Mouse (Mus musculus): ENCODE data around the gene Npr3. TPM values are rescaled to one million over a fixed set of nuclear protein-coding genes. Genes with fewer than 3 reads are reported as not detected.

Npr3 gene
- polyA plus RNA-seq, 1 experiment from 2014 or later, result 1.4 TPM

- no peak for ATAC-seq (ENCODE audit: low read depth)
- Histone ChIP-seq H3K27me3 (ENCODE audit: control insufficient read depth, insufficient read depth, low read depth, low read length) (no peaks in the 10 kb centered on the region), H3K27ac (ENCODE audit: low read length) (no peak overlapping the region), H3K4me1 (ENCODE audit: control insufficient read depth, low read depth, low read length) (no peaks in the 10 kb centered on the region), H3K4me3 (ENCODE audit: low read depth, low read length) (no peak overlapping the region), H3K36me3 (ENCODE audit: control insufficient read depth, insufficient read depth) (no peaks in the 10 kb centered on the region), H3K4me2 (ENCODE audit: low read depth, low read length) (no peak overlapping the region), H3K9me3 (replicated peaks; ENCODE audit: control insufficient read depth, low read length) (no peaks in the 10 kb centered on the region), H3K9ac (ENCODE audit: low read depth, low read length) (no peak overlapping the region)
- WGBS (ENCODE audit: insufficient replicate concordance), result 70% methylated on average over 9 of the region's 9 CpGs
Observed at GRCm38 (mm10) chr15:11914101-11914500, 7.0 kb upstream of the Npr3 start.

- peaks cover 30% of the 10 kb centered on the region for H3K27me3 ChIP-seq (ENCODE audit: control insufficient read depth, insufficient read depth, low read depth, low read length)
- H3K9me3 ChIP-seq (replicated peaks; ENCODE audit: control insufficient read depth, low read length), result no peaks in the 10 kb centered on the region
- no peaks in the 10 kb centered on the region for H3K4me1 ChIP-seq (ENCODE audit: control insufficient read depth, low read depth, low read length)
- H3K27ac ChIP-seq (ENCODE audit: low read length), result no peak overlapping the region
- H3K4me2 ChIP-seq (ENCODE audit: low read depth, low read length), result no peak overlapping the region
- no peak overlapping the region for H3K9ac ChIP-seq (ENCODE audit: low read depth, low read length)
- no peaks in the 10 kb centered on the region for H3K36me3 ChIP-seq (ENCODE audit: control insufficient read depth, insufficient read depth)
- 30% methylated on average over 6 of the region's 6 CpGs for WGBS (ENCODE audit: insufficient replicate concordance)
- no peak for ATAC-seq (ENCODE audit: low read depth)
- H3K4me3 ChIP-seq (ENCODE audit: low read depth, low read length), result no peak overlapping the region
Observed at GRCm38 (mm10) chr15:11909875-11910274, 2.8 kb upstream of the Npr3 start.

- no peak for ATAC-seq (ENCODE audit: low read depth)
- no peak overlapping the region for H3K4me3 ChIP-seq (ENCODE audit: low read depth, low read length)
- H3K36me3 ChIP-seq (ENCODE audit: control insufficient read depth, insufficient read depth), result no peaks in the 10 kb centered on the region
- peaks cover 47% of the 10 kb centered on the region for H3K27me3 ChIP-seq (ENCODE audit: control insufficient read depth, insufficient read depth, low read depth, low read length)
- WGBS (ENCODE audit: insufficient replicate concordance), result 12% methylated on average over 11 of the region's 11 CpGs
- H3K9me3 ChIP-seq (replicated peaks; ENCODE audit: control insufficient read depth, low read length), result no peaks in the 10 kb centered on the region
- H3K27ac ChIP-seq (ENCODE audit: low read length), result no peak overlapping the region
- no peak overlapping the region; the same call in 1 of the 2 replicates for H3K4me2 ChIP-seq (ENCODE audit: low read depth, low read length)
- H3K4me1 ChIP-seq (ENCODE audit: control insufficient read depth, low read depth, low read length), result no peaks in the 10 kb centered on the region
- no peak overlapping the region for H3K9ac ChIP-seq (ENCODE audit: low read depth, low read length)
Observed at GRCm38 (mm10) chr15:11908166-11908565, 1.1 kb upstream of the Npr3 start.

GRCm38 (mm10) chr15:11906021-11906570 lies 991 bp downstream of the Npr3 start:
- Histone ChIP-seq H3K27ac (ENCODE audit: low read length) (no peak overlapping the region; the same call in 1 of the 2 replicates), H3K9me3 (replicated peaks; ENCODE audit: control insufficient read depth, low read length) (no peaks in the 10 kb centered on the region), H3K27me3 (ENCODE audit: control insufficient read depth, insufficient read depth, low read depth, low read length) (peaks cover 47% of the 10 kb centered on the region), H3K4me1 (ENCODE audit: control insufficient read depth, low read depth, low read length) (no peaks in the 10 kb centered on the region), H3K4me2 (ENCODE audit: low read depth, low read length) (peak overlapping the region; percentile 68), H3K36me3 (ENCODE audit: control insufficient read depth, insufficient read depth) (no peaks in the 10 kb centered on the region), H3K9ac (ENCODE audit: low read depth, low read length) (peak overlapping the region; percentile 31), H3K4me3 (ENCODE audit: low read depth, low read length) (peak overlapping the region; percentile 57)
- peak; percentile 49; the same call in 1 of the 2 replicates for ATAC-seq (ENCODE audit: low read depth)
- WGBS (ENCODE audit: insufficient replicate concordance), result 2% methylated on average over 36 of the region's 36 CpGs

- ATAC-seq (ENCODE audit: low read depth), result no peak
Observed at GRCm38 (mm10) chr15:11904848-11905672, 2.0 kb downstream of the Npr3 start.

GRCm38 (mm10) chr15:11904043-11904847 lies 2.8 kb downstream of the Npr3 start:
- peaks cover 47% of the 10 kb centered on the region for H3K27me3 ChIP-seq (ENCODE audit: control insufficient read depth, insufficient read depth, low read depth, low read length)
- ATAC-seq (ENCODE audit: low read depth), result no peak
- peak overlapping the region; percentile 24; the same call in 1 of the 2 replicates for H3K9ac ChIP-seq (ENCODE audit: low read depth, low read length)

More at GRCm38 (mm10) chr15:11904848-11905672, 2.0 kb downstream of the Npr3 start:
- WGBS (ENCODE audit: insufficient replicate concordance), result 1% methylated on average over 89 of the region's 90 CpGs
- peaks cover 47% of the 10 kb centered on the region for H3K27me3 ChIP-seq (ENCODE audit: control insufficient read depth, insufficient read depth, low read depth, low read length)
- peak overlapping the region; percentile 68 for H3K4me2 ChIP-seq (ENCODE audit: low read depth, low read length)
- peak overlapping the region; percentile 54 for H3K4me3 ChIP-seq (ENCODE audit: low read depth, low read length)
- H3K27ac ChIP-seq (ENCODE audit: low read length), result no peak overlapping the region
- H3K9me3 ChIP-seq (replicated peaks; ENCODE audit: control insufficient read depth, low read length), result no peaks in the 10 kb centered on the region
- no peaks in the 10 kb centered on the region for H3K36me3 ChIP-seq (ENCODE audit: control insufficient read depth, insufficient read depth)
- H3K9ac ChIP-seq (ENCODE audit: low read depth, low read length), result peak overlapping the region; percentile 31; the same call in 1 of the 2 replicates
- H3K4me1 ChIP-seq (ENCODE audit: control insufficient read depth, low read depth, low read length), result no peaks in the 10 kb centered on the region

GRCm38 (mm10) chr15:11903196-11904042 lies 3.7 kb downstream of the Npr3 start:
- Histone ChIP-seq H3K36me3 (ENCODE audit: control insufficient read depth, insufficient read depth) (no peaks in the 10 kb centered on the region), H3K4me1 (ENCODE audit: control insufficient read depth, low read depth, low read length) (no peaks in the 10 kb centered on the region), H3K4me2 (ENCODE audit: low read depth, low read length) (peak overlapping the region; percentile 68), H3K27me3 (ENCODE audit: control insufficient read depth, insufficient read depth, low read depth, low read length) (peaks cover 47% of the 10 kb centered on the region), H3K9me3 (replicated peaks; ENCODE audit: control insufficient read depth, low read length) (no peaks in the 10 kb centered on the region), H3K27ac (ENCODE audit: low read length) (no peak overlapping the region), H3K4me3 (ENCODE audit: low read depth, low read length) (peak overlapping the region; percentile 54), H3K9ac (ENCODE audit: low read depth, low read length) (peak overlapping the region; percentile 24; the same call in 1 of the 2 replicates)
- ATAC-seq (ENCODE audit: low read depth), result peak; percentile 56
- WGBS (ENCODE audit: insufficient replicate concordance), result 7% methylated on average over 34 of the region's 34 CpGs

More at GRCm38 (mm10) chr15:11904043-11904847, 2.8 kb downstream of the Npr3 start:
- H3K27ac ChIP-seq (ENCODE audit: low read length), result no peak overlapping the region; the same call in 1 of the 2 replicates
- peak overlapping the region; percentile 54 for H3K4me3 ChIP-seq (ENCODE audit: low read depth, low read length)
- H3K4me1 ChIP-seq (ENCODE audit: control insufficient read depth, low read depth, low read length), result no peaks in the 10 kb centered on the region
- H3K4me2 ChIP-seq (ENCODE audit: low read depth, low read length), result peak overlapping the region; percentile 68
- WGBS (ENCODE audit: insufficient replicate concordance), result under 1% methylated on average over 48 of the region's 48 CpGs
- H3K9me3 ChIP-seq (replicated peaks; ENCODE audit: control insufficient read depth, low read length), result no peaks in the 10 kb centered on the region
- H3K36me3 ChIP-seq (ENCODE audit: control insufficient read depth, insufficient read depth), result no peaks in the 10 kb centered on the region

- no peak for ATAC-seq (ENCODE audit: low read depth)
- 78% methylated on average over 8 of the region's 8 CpGs for WGBS (ENCODE audit: insufficient replicate concordance)
Observed at GRCm38 (mm10) chr15:11897617-11898016, 9.5 kb downstream of the Npr3 start.

More at GRCm38 (mm10) chr15:11897617-11898016, 9.5 kb downstream of the Npr3 start:
- no peak overlapping the region for H3K4me2 ChIP-seq (ENCODE audit: low read depth, low read length)
- no peaks in the 10 kb centered on the region for H3K4me1 ChIP-seq (ENCODE audit: control insufficient read depth, low read depth, low read length)
- no peaks in the 10 kb centered on the region for H3K9me3 ChIP-seq (replicated peaks; ENCODE audit: control insufficient read depth, low read length)
- H3K36me3 ChIP-seq (ENCODE audit: control insufficient read depth, insufficient read depth), result no peaks in the 10 kb centered on the region
- H3K27ac ChIP-seq (ENCODE audit: low read length), result no peak overlapping the region
- H3K4me3 ChIP-seq (ENCODE audit: low read depth, low read length), result no peak overlapping the region
- H3K9ac ChIP-seq (ENCODE audit: low read depth, low read length), result no peak overlapping the region
- no peaks in the 10 kb centered on the region for H3K27me3 ChIP-seq (ENCODE audit: control insufficient read depth, insufficient read depth, low read depth, low read length)

Measured in liver, embryonic 16.5 days (tissue).